Mouse (Mus musculus): ENCODE measurements around the gene Donson.

The Donson gene

GRCm38 (mm10) chr16:91688619-91689334 is at the start of gene Donson:
TSS of gene Donson (minus strand) at chr16:91688770.
- peak; percentile 92 to 95 for DNase-seq

- no peak for DNase-seq
Observed at GRCm38 (mm10) chr16:91736046-91736816, 47.7 kb upstream of the Donson start.

DNA sequence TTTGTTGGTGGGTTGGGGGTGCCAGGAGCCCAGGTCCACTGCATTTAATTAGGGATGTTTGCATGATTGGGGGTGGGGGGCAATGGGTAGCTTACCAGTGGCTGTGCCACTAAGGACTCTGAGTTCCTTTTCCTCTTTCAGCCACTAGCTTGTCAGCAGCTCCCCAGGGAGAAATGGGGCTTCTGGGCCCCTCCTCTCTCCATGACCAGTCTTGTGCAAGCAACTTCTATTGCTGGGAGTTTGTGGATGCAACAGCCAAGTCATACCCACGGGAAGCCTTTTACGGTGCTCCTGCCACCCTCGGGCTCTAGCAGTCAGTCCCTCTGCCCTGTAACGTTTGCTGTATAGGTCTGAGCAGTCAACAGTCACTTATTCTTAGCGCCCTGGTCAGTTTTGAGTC is 46.2 kb upstream of the Donson start:
- DNase-seq, result peak; percentile 18 to 24

- no peak for DNase-seq
Observed at GRCm38 (mm10) chr16:91732816-91733215, 44.2 kb upstream of the Donson start.

GRCm38 (mm10) chr16:91730446-91730845 is 41.9 kb upstream of the Donson start:
- DNase-seq, result no peak

GRCm38 (mm10) chr16:91729821-91730441 is 41.4 kb upstream of the Donson start:
- peak; percentile 24 to 30 for DNase-seq

- peak; percentile 99 for DNase-seq
Observed at GRCm38 (mm10) chr16:91729066-91729482, 40.5 kb upstream of the Donson start, which contains the start of gene Itsn1. TSS of gene Itsn1 (plus strand) at chr16:91729281.

- peak; percentile 99 to 100 for DNase-seq
Observed at GRCm38 (mm10) chr16:91728123-91729065, 39.8 kb upstream of the Donson start, which contains the start of gene Cryzl1. TSS of gene Cryzl1 (minus strand) at chr16:91728975.

GRCm38 (mm10) chr16:91727433-91727832 is 38.9 kb upstream of the Donson start:
- DNase-seq, result peak; percentile 63 to 73

GRCm38 (mm10) chr16:91724247-91724646 is 35.7 kb upstream of the Donson start:
- peak; percentile 51 to 60 for DNase-seq

DNA sequence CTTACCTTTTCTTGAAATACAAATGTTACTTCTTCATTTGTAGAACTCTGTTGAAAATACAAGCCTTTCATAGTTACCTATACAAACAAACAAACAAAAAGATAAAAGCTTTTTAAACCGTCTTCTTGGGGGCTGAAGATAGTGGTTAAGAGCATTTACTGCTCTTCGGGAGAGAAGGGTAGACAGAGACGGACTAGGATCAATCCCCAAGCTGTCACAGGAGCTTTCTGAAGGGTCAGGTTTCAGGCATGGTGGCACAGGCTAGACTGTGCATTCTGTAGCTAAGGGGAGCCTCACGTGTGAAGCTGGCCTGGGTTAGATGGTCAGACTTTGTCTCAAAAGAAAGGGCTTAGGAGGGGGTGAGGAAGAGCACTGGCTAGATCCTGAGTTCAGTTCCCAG is 28.8 kb upstream of the Donson start:
- no peak for DNase-seq

- DNase-seq, result peak; percentile 25 to 38
Observed at GRCm38 (mm10) chr16:91716927-91717349, 28.4 kb upstream of the Donson start.

DNA sequence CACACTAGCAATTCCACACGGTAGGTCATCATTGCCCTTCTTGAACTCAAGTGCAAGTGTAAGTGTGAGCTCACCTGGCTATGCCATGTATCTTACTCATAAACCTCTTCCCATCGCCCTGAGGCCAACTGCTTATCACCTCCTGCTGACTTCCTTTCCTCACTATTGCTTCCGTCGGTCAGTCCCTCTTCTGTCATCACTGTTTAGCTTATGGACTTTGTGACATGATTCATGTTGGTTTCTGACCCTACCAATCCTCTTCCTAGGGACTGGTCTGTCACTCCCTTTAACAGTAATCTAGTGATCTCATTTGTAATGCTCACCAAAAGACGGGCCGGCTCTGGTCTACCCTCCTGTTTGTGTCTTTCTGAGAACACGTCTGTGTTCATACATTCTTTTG is 21.7 kb upstream of the Donson start:
- DNase-seq, result no peak

GRCm38 (mm10) chr16:91704603-91705340 is 16.2 kb upstream of the Donson start:
- no peak for DNase-seq

GRCm38 (mm10) chr16:91702771-91703188 is 14.2 kb upstream of the Donson start:
- DNase-seq, result no peak

- DNase-seq, result peak; percentile 26 to 38
Observed at GRCm38 (mm10) chr16:91701908-91702307, 13.3 kb upstream of the Donson start.

- no peak for DNase-seq
Observed at GRCm38 (mm10) chr16:91698995-91699394, 10.4 kb upstream of the Donson start.

DNA sequence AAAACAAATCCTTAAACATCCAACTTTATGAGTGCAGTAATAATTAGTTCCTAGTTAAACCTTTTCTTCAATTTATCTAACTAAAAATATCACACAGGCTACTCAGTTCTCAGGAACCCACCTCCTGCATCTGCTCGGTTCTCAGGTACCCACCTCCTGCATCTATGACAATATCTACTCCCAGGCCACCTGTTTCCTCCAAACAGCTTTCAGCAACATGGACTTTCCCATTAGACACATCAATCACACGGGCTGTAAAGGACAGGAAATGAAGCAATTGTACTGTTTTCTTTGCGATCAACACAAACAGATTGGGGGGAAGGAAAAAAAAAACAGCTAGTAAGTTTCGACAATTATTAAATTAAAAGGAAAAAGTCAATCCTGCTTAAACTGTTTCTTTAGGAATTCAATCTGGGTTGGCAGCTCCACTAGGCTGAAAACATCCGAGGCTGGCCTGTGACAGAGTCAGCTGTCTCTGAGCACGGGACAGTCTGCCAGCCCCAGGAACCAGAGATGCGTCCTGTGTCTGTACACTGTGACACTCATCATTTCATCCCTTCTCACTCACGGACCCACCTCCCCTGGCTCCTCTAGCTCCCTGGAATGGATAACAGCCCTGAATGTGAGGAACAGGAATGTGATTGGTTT is 6.7 kb upstream of the Donson start:
- DNase-seq, result no peak

DNA sequence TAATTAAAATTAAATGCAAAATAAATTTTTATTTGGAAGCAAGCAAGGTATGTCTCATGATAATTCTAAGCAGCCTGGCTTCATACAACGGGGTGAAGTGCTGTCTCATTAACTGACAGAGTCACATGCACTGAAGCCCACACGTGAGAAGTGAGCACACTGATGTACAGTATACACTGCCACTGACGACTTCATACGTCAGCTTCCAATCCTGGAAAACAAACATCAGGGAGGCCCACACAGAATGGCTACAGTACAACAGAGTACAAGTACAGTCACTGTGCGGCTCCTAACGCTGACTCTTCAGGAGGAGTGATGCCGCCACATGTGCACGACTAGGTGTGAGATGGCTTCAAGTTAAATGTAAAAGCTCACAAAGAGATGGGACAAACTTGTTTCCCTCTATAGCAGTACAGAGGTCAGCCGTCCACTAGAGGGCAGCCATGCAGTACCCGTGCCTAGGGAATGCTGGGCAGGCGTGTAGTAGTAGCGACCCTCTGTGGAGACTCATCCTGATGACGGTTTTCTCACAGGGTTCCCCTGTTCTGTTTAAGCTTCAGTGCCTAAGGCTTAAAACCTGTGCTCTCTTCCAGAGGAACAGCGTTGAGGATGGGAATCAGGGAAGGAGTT is 6.0 kb upstream of the Donson start:
- peak; percentile 59 to 72 for DNase-seq

- DNase-seq, result no peak
Observed at GRCm38 (mm10) chr16:91689791-91690190, 1.2 kb upstream of the Donson start.

Measured in lung, adult 18-20 months (tissue).